Mouse (Mus musculus): ENCODE data around the gene Gfra1. TPM values are rescaled to one million over a fixed set of nuclear protein-coding genes. Genes with fewer than 3 reads are reported as not detected.

The Gfra1 gene
- polyA plus RNA-seq, 1 experiment from 2014 or later: 10.7 TPM

- Histone ChIP-seq H3K36me3 (ENCODE audit: control insufficient read depth, insufficient read depth, low read length) (no peaks in the 10 kb centered on the region), H3K9ac (ENCODE audit: low read depth, low read length) (no peak overlapping the region), H3K27me3 (replicated peaks; ENCODE audit: control insufficient read depth, insufficient read depth, low read length) (no peaks in the 10 kb centered on the region), H3K27ac (ENCODE audit: low read depth, low read length) (no peak overlapping the region), H3K4me3 (ENCODE audit: low read depth, low read length) (no peak overlapping the region), H3K9me3 (ENCODE audit: control insufficient read depth, low read length) (no peaks in the 10 kb centered on the region), H3K4me1 (replicated peaks; ENCODE audit: control insufficient read depth, insufficient read depth, low read length) (no peaks in the 10 kb centered on the region), H3K4me2 (no peak overlapping the region)
- no peak for ATAC-seq (replicated peaks; ENCODE audit: low FRiP score)
- no peak for DNase-seq (ENCODE audit: low spot score)
- 74% methylated on average over 7 of the region's 7 CpGs for WGBS
These were observed 62.6 kb downstream of the Gfra1 start for GRCm38 (mm10) chr19:58393121-58393520.

GRCm38 (mm10) chr19:58391796-58392195 lies 63.9 kb downstream of the Gfra1 start:
- no peaks in the 10 kb centered on the region for H3K9me3 ChIP-seq (ENCODE audit: control insufficient read depth, low read length)
- WGBS: 73% methylated on average over 5 of the region's 5 CpGs
- H3K36me3 ChIP-seq (ENCODE audit: control insufficient read depth, insufficient read depth, low read length): no peaks in the 10 kb centered on the region
- H3K27me3 ChIP-seq (replicated peaks; ENCODE audit: control insufficient read depth, insufficient read depth, low read length): no peaks in the 10 kb centered on the region
- no peak for DNase-seq (ENCODE audit: low spot score)
- ATAC-seq (replicated peaks; ENCODE audit: low FRiP score): no peak
- no peak overlapping the region for H3K4me3 ChIP-seq (ENCODE audit: low read depth, low read length)
- H3K4me2 ChIP-seq: no peak overlapping the region
- no peak overlapping the region for H3K9ac ChIP-seq (ENCODE audit: low read depth, low read length)
- no peak overlapping the region for H3K27ac ChIP-seq (ENCODE audit: low read depth, low read length)
- H3K4me1 ChIP-seq (replicated peaks; ENCODE audit: control insufficient read depth, insufficient read depth, low read length): no peaks in the 10 kb centered on the region

- 84% methylated on average over 8 of the region's 8 CpGs for WGBS
- H3K27ac ChIP-seq (ENCODE audit: low read depth, low read length): no peak overlapping the region
- ATAC-seq (replicated peaks; ENCODE audit: low FRiP score): no peak
These were observed 66.2 kb downstream of the Gfra1 start for GRCm38 (mm10) chr19:58389466-58389865.

GRCm38 (mm10) chr19:58388851-58389447 lies 66.8 kb downstream of the Gfra1 start:
- no peaks in the 10 kb centered on the region for H3K4me1 ChIP-seq (replicated peaks; ENCODE audit: control insufficient read depth, insufficient read depth, low read length)
- DNase-seq (ENCODE audit: low spot score): no peak
- H3K4me2 ChIP-seq: no peak overlapping the region
- no peaks in the 10 kb centered on the region for H3K36me3 ChIP-seq (ENCODE audit: control insufficient read depth, insufficient read depth, low read length)
- WGBS: 89% methylated on average over 18 of the region's 18 CpGs
- H3K27ac ChIP-seq (ENCODE audit: low read depth, low read length): no peak overlapping the region
- no peak overlapping the region for H3K9ac ChIP-seq (ENCODE audit: low read depth, low read length)
- no peak overlapping the region for H3K4me3 ChIP-seq (ENCODE audit: low read depth, low read length)
- ATAC-seq (replicated peaks; ENCODE audit: low FRiP score): no peak
- H3K9me3 ChIP-seq (ENCODE audit: control insufficient read depth, low read length): no peaks in the 10 kb centered on the region
- H3K27me3 ChIP-seq (replicated peaks; ENCODE audit: control insufficient read depth, insufficient read depth, low read length): no peaks in the 10 kb centered on the region

More at GRCm38 (mm10) chr19:58389466-58389865, 66.2 kb downstream of the Gfra1 start:
- Histone ChIP-seq H3K4me3 (ENCODE audit: low read depth, low read length) (no peak overlapping the region), H3K4me1 (replicated peaks; ENCODE audit: control insufficient read depth, insufficient read depth, low read length) (no peaks in the 10 kb centered on the region), H3K27me3 (replicated peaks; ENCODE audit: control insufficient read depth, insufficient read depth, low read length) (no peaks in the 10 kb centered on the region), H3K9me3 (ENCODE audit: control insufficient read depth, low read length) (no peaks in the 10 kb centered on the region), H3K36me3 (ENCODE audit: control insufficient read depth, insufficient read depth, low read length) (no peaks in the 10 kb centered on the region), H3K4me2 (no peak overlapping the region), H3K9ac (ENCODE audit: low read depth, low read length) (no peak overlapping the region)
- DNase-seq (ENCODE audit: low spot score): no peak

GRCm38 (mm10) chr19:58383273-58383672 lies 72.4 kb downstream of the Gfra1 start:
- WGBS: 76% methylated on average over 3 of the region's 3 CpGs
- Histone ChIP-seq H3K4me3 (ENCODE audit: low read depth, low read length) (no peak overlapping the region), H3K36me3 (ENCODE audit: control insufficient read depth, insufficient read depth, low read length) (no peaks in the 10 kb centered on the region), H3K4me1 (replicated peaks; ENCODE audit: control insufficient read depth, insufficient read depth, low read length) (no peaks in the 10 kb centered on the region), H3K9me3 (ENCODE audit: control insufficient read depth, low read length) (no peaks in the 10 kb centered on the region), H3K4me2 (no peak overlapping the region), H3K27me3 (replicated peaks; ENCODE audit: control insufficient read depth, insufficient read depth, low read length) (no peaks in the 10 kb centered on the region), H3K9ac (ENCODE audit: low read depth, low read length) (no peak overlapping the region), H3K27ac (ENCODE audit: low read depth, low read length) (no peak overlapping the region)
- DNase-seq (ENCODE audit: low spot score) (no peak), ATAC-seq (replicated peaks; ENCODE audit: low FRiP score) (no peak)

GRCm38 (mm10) chr19:58382535-58382934 lies 73.2 kb downstream of the Gfra1 start:
- WGBS: 89% methylated on average over 7 of the region's 7 CpGs
- Histone ChIP-seq H3K27ac (ENCODE audit: low read depth, low read length) (no peak overlapping the region), H3K4me3 (ENCODE audit: low read depth, low read length) (no peak overlapping the region), H3K9ac (ENCODE audit: low read depth, low read length) (no peak overlapping the region), H3K4me2 (no peak overlapping the region), H3K27me3 (replicated peaks; ENCODE audit: control insufficient read depth, insufficient read depth, low read length) (no peaks in the 10 kb centered on the region), H3K9me3 (ENCODE audit: control insufficient read depth, low read length) (no peaks in the 10 kb centered on the region), H3K36me3 (ENCODE audit: control insufficient read depth, insufficient read depth, low read length) (no peaks in the 10 kb centered on the region), H3K4me1 (replicated peaks; ENCODE audit: control insufficient read depth, insufficient read depth, low read length) (no peaks in the 10 kb centered on the region)
- ATAC-seq (replicated peaks; ENCODE audit: low FRiP score): no peak
- DNase-seq (ENCODE audit: low spot score): no peak

GRCm38 (mm10) chr19:58377969-58378368 lies 77.7 kb downstream of the Gfra1 start:
- Histone ChIP-seq H3K27me3 (replicated peaks; ENCODE audit: control insufficient read depth, insufficient read depth, low read length) (no peaks in the 10 kb centered on the region), H3K4me1 (replicated peaks; ENCODE audit: control insufficient read depth, insufficient read depth, low read length) (no peaks in the 10 kb centered on the region), H3K36me3 (ENCODE audit: control insufficient read depth, insufficient read depth, low read length) (no peaks in the 10 kb centered on the region), H3K4me2 (no peak overlapping the region), H3K27ac (ENCODE audit: low read depth, low read length) (no peak overlapping the region), H3K9ac (ENCODE audit: low read depth, low read length) (no peak overlapping the region), H3K9me3 (ENCODE audit: control insufficient read depth, low read length) (no peaks in the 10 kb centered on the region), H3K4me3 (ENCODE audit: low read depth, low read length) (no peak overlapping the region)
- 69% methylated on average over 8 of the region's 8 CpGs for WGBS
- no peak for DNase-seq (ENCODE audit: low spot score)
- ATAC-seq (replicated peaks; ENCODE audit: low FRiP score): no peak

- no peak overlapping the region for H3K4me2 ChIP-seq
- ATAC-seq (replicated peaks; ENCODE audit: low FRiP score) (no peak), DNase-seq (ENCODE audit: low spot score) (no peak)
- no peaks in the 10 kb centered on the region for H3K9me3 ChIP-seq (ENCODE audit: control insufficient read depth, low read length)
- H3K36me3 ChIP-seq (ENCODE audit: control insufficient read depth, insufficient read depth, low read length): no peaks in the 10 kb centered on the region
- no peaks in the 10 kb centered on the region for H3K27me3 ChIP-seq (replicated peaks; ENCODE audit: control insufficient read depth, insufficient read depth, low read length)
- no peak overlapping the region for H3K4me3 ChIP-seq (ENCODE audit: low read depth, low read length)
- H3K9ac ChIP-seq (ENCODE audit: low read depth, low read length): no peak overlapping the region
- H3K27ac ChIP-seq (ENCODE audit: low read depth, low read length): no peak overlapping the region
- H3K4me1 ChIP-seq (replicated peaks; ENCODE audit: control insufficient read depth, insufficient read depth, low read length): no peaks in the 10 kb centered on the region
- 59% methylated on average over 8 of the region's 8 CpGs for WGBS
These were observed 79.0 kb downstream of the Gfra1 start for GRCm38 (mm10) chr19:58376675-58377102.

GRCm38 (mm10) chr19:58374648-58375047 lies 81.1 kb downstream of the Gfra1 start:
- H3K4me1 ChIP-seq (replicated peaks; ENCODE audit: control insufficient read depth, insufficient read depth, low read length): no peaks in the 10 kb centered on the region

More at GRCm38 (mm10) chr19:58374648-58375047, 81.1 kb downstream of the Gfra1 start:
- DNase-seq (ENCODE audit: low spot score) (no peak), ATAC-seq (replicated peaks; ENCODE audit: low FRiP score) (no peak)
- Histone ChIP-seq H3K4me2 (no peak overlapping the region), H3K9ac (ENCODE audit: low read depth, low read length) (no peak overlapping the region), H3K36me3 (ENCODE audit: control insufficient read depth, insufficient read depth, low read length) (no peaks in the 10 kb centered on the region), H3K4me3 (ENCODE audit: low read depth, low read length) (no peak overlapping the region), H3K27ac (ENCODE audit: low read depth, low read length) (no peak overlapping the region), H3K9me3 (ENCODE audit: control insufficient read depth, low read length) (no peaks in the 10 kb centered on the region), H3K27me3 (replicated peaks; ENCODE audit: control insufficient read depth, insufficient read depth, low read length) (no peaks in the 10 kb centered on the region)
- WGBS: 96% methylated on average over 5 of the region's 5 CpGs
